Mouse (Mus musculus) cerebellum, adult 8-10 months (tissue): ENCODE results near the gene Stk33.
"Not testable (repeated sequence)": the region's sequence is repeated elsewhere in the genome, so short reads cannot be mapped to it uniquely, and the experiment has no call there.

Source experiments
- DNase-seq: peaks from one replicate; pipeline ENCODE4 v3.0.0; 2022

Stk33 gene

DNA sequence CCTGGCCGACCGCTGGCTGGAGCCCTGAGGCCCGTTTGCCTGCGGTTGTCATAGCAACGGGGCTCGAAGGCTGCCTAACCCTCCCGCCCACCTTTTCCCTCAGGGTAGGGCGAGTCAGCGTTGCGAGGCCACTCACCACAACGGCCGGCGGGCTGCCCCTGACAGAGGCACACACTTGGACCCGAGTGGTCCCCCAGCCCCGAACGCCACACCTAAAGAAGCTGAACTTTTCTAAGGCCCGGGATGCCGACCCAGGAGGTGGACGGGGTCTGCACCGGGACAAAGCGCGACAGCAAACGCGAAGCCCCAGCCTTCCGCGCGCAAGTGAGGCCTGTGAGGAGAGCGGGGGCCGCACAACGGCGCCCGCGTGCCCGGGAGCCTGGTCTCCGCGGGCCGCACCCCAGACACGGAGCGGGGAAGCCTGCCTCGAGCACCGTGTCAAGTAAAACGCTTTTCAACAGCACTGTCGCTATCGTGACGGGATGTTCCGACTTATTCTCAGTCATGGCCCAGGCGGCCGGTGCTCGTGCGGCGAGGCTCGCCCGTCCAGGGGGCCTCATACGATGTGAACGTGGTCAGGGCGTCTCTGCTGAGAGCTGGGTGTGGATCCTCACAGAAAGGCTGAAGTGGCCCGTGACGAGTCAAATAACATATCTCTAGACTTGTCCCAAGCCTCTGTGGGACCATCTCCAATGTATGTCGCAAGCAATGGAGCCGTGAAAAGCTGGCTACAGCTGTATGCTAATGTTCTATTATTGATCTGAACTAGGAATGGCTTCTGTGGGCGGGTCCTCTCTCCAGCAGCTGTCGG is at the start of gene Stk33:
Gene Stk33, minus strand, starts transcription at position 301 of the 811 bp plus-strand sequence.
- no peak for DNase-seq

DNA sequence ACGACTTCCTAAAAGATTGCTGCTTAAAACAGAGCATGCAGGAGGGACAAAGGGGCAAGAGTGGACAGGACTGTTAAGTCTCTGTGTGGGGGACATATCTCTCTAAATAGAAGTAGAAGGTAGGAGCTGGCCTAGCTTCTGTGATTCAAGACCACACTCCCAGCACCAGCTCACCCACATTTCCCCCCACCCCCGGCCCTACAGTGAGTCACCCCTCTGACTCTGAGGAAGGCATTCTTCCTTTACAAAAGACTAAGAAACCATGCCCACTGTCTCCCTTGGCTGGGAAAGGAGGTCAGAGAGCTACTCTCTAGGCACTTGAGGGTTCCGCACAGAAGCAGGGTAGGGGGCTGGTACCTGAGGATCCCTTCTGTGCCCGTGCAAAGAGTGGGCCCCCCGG is 45.3 kb upstream of the Stk33 start:
- DNase-seq, result no peak

GRCm38 (mm10) chr7:109480765-109481197 is 41.9 kb upstream of the Stk33 start:
- no peak for DNase-seq

- DNase-seq, result no peak
Measured at GRCm38 (mm10) chr7:109477926-109478325, 39.0 kb upstream of the Stk33 start.

DNA sequence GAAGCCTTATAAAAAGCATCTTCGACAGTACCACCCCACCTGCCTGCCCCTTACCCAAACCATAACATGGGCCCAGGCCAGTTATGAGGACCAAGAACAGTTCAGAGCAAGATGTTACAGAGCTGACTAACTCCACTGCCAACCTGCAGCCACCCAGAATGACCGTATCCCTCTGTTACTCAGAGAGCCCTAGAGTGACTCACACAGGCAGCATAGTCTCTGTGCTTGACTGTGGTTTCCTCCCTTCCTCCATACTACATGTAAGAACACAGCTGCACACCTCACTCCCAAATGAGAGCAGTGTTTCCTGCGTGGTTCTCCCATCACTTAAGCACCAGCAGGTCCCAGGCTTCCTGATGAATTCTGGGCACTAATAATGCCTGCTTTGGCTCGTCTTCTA is 31.8 kb upstream of the Stk33 start:
- no peak for DNase-seq

DNA sequence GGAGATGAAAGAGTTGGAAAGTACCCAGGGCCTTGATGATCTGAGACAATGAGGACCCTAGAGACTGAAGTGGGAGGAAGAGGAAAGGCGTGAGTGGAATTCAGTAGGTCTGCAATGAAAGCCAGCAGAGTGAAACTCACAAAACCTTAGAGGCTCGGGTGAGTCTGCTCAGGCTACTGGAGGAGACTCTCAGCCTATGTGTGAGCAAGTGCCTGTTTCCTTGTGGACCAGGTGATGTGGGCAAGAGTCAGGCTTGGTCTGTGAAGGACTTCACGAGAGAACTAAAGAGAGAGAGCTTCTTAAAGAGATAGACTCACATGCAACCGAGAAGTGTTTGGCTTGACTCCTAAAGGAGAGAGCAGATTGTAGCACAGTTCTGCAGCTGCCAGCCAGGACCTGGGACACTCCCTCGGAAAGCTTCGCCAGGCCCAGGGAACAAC is 29.4 kb upstream of the Stk33 start:
- DNase-seq, result peak; percentile 25

GRCm38 (mm10) chr7:109467591-109467990 is 28.7 kb upstream of the Stk33 start:
- DNase-seq, result no peak

GRCm38 (mm10) chr7:109460698-109461097 is 21.8 kb upstream of the Stk33 start:
- DNase-seq, result no peak

DNA sequence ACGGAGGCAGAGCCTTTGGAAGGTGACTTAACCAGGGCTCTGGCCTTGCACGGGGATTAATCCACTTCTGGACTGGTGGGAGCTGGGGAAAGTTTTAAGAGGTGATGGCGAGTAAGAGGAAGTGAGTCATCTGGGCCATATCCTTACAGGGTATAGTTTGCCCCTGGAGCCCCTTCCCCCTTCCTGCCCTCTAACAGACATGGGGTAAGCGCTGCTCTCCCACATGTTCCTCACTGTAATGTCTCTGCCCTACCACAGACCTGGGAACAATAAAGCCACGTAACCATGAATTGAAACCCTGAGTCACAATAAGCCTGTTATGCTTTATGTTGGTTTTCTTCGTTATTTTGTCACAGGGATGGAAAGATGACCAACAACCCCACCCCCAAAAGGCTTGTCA is 17.7 kb upstream of the Stk33 start:
- DNase-seq, result no peak

DNA sequence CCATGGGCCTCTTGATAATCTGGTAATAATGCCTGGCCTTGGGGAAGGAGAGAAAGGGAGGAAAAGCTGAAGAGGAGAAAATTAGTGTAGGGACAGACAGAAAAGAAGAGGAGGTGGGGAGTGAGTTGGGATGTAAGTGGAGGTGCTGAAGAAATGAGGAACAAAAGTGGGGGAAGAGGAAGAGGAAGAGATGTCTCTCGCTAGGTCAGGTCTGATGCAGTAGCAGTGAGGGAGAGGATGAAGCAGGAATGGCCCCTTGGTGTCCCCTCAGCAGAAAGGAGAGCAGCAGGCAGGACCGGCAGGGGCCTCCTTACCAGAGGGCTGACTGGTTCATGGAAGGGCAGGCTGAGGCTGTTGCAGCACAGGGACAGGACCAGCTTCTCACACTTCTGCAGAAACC is 16.9 kb upstream of the Stk33 start:
- DNase-seq, result no peak

DNA sequence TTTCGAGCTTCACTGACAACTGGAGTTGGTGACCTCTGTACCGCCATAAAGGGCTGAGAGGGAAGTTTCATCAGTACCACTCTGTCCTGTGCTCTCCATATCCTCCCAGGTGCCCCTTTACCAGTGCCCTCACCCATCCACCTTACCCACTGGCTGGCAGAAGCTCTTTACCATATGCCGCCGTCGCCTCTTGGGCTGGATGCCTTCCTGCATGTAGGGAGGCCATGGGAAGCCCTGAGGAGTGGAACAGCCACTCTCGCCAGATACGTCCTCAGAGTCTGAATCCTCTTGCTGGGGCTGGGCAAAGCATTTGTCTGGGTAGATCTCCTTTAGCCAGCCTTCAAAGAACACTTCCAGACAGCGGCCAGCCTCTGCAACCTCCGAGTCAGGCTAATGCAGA is 16.0 kb upstream of the Stk33 start:
- DNase-seq, result no peak

DNA sequence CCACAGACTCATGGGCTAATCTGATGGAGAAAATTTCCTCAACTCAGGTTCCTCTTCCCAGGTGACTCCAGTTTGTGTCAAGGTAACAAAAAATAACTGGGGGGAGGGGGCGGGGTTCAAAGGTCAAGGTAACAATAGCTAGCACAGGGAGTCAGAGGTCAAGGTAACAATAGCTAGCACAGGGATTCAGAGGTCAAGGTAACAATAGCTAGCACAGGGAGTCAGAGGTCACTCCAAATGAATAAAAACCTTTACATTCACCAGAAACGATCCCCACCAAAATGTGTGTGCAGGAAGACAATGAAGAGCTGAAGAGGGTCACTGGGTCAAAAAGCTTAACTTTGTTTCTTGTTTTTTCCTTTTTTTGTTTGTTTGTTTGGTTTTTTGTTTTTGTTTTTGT is 9.2 kb upstream of the Stk33 start:
- DNase-seq, result no peak

DNA sequence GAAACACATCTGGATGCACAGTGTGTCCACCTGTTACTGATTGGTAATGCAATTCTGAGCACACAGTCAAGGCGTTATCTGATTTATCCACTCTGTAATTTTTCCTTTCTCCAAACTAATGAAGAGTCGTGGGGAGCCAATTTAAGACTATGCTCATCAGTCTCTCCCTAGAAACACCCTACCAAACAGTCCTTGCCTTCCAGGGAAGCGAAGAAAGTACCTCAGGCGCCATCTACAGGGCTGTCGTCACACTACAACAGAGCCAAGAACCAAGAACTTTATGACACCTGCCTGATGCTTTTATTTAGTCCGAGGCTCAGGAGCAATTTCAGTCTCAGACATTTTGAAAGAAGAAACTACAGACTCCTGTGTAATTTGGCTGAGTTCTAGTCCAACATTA is 6.1 kb upstream of the Stk33 start:
- DNase-seq, result peak; percentile 45

GRCm38 (mm10) chr7:109442739-109443138 is 3.9 kb upstream of the Stk33 start:
- no peak for DNase-seq

- DNase-seq, result no peak
Measured at GRCm38 (mm10) chr7:109440697-109441269, 1.9 kb upstream of the Stk33 start.

DNA sequence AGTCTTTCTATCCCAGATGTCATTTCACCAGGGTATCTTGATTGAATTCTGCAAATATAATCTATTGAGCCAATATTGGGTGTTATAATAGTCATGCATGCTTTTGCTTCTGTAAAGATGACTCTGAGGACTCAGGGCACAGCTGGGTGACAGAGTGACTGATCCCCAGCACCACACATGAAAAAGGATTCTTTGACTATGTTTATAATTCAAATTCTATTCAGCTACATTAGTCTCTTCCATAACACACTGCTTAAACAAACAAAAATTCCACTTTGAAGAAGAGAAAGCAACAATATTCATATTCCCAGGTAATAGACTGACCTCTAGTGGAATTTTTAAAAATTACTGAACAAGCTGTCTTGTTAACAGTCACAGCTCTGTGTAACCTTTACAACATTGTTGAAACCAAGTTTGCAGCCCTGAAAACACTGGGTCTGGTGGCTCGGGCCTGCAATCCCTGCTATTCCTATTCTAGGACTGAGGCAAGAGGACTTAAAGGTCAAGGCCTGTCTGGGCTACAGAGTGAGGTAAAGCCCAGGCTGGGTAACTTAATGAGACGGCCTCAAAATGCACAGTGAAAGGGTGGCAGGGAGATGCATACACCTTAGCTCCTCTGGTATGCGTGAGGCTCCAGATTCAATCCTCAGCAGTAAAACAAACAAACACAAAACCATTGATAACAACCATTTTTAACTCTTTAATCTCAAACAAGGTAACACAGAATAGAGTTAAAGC is 14.3 kb downstream of the Stk33 start:
- DNase-seq, result peak; percentile 8

DNA sequence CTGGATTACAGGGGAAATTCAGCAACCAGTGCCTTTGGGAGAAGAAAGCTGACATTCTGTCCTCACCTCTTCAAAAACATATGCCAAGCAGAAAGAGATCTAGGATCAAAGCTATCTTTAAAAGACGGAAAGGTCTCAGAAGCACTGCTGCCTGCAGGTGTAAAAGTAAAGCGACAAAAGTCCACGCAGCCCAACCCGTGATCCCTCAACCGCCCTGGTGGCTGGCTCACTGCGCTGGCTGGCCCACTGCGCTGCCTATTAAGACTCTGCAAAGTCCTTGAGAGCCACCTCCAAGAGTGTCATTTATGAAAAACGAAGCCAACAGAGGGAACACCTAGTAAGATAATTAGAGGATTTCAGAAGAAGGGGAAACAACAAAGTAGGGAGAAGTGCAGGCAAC is 16.1 kb downstream of the Stk33 start:
- DNase-seq, result no peak

GRCm38 (mm10) chr7:109405491-109405890 is 33.4 kb downstream of the Stk33 start:
- no peak for DNase-seq

DNA sequence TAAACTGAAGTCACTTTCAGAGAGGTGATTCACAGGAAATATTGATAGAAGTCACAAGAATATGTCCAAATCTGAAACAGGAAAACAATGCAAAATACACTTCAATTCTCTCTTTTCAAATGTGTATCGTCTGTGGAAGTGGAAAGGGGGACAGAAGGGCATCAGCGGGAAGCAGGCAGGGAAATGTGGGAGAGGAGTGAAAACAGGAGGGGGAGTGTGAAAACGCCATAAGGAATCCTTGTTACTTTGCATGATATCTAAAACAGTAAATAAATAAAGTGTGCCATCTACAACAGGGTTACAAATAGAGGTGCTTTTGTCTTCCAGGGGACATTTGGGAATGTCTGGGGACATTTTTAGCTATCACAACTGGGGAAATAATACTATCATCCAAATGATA is 39.6 kb downstream of the Stk33 start:
- peak; percentile 39 for DNase-seq

DNA sequence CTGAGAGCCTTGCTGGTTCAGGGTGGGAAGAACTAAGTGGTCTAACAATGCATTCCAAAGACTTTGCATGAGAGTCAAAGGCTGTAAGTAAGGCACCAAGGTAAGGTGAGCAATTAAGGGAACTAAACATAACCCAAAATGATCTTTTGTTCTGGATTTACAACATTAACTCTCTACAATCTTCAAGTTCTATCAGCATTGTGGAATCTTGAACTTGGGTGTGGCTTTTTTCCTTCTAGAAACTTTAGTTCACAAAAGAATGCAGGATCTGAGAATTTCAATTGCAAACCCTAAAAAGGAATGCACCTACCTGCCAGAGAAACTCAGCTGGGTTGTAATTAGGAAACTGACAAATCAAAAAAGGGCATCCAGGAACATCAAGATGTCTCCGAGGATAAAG is 57.8 kb downstream of the Stk33 start:
- no peak for DNase-seq

DNA sequence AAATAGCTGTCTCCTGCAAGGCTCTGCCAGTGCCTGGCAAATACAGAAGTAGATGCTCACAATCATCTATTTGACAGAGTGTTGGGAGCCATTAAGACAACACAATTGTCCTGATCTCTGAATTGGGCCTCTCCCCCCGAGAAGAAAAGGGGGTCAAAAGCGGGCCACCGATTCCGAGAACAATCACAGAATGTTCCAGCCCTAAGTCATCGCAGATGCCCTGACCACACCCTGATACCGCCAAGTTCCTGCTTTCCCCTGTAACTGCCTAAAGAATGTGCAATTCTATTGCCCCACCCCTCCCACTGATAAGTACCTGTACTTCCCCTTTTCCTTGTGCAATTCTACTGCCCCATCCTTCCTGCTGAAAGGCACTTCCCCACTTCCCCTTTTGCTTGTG is 65.3 kb downstream of the Stk33 start:
- DNase-seq, result not testable (repeated sequence)

GRCm38 (mm10) chr7:109358435-109359187 is 80.3 kb downstream of the Stk33 start:
- no peak for DNase-seq

DNA sequence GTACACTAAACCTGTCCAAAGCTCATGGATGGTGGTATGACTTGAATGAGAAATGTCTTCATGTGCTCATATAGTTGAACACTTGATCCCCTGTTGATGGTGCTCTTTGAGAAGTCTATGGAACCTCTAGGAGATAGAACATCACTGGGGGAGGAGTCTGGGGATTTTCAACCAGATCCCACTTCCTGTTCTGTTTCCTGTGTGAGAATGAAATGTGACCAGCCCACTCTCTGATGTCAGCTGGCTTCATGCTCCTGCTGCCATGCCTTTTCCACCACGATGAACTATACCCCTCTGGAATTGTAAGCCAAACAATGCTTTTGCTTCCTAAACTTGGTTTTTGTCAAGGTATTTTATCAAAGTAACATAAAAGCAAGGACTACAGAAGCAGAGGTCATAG is 81.0 kb downstream of the Stk33 start:
- no peak for DNase-seq
